ENCODE assay signal across 24 mouse cellular contexts in the genomic region with DNA sequence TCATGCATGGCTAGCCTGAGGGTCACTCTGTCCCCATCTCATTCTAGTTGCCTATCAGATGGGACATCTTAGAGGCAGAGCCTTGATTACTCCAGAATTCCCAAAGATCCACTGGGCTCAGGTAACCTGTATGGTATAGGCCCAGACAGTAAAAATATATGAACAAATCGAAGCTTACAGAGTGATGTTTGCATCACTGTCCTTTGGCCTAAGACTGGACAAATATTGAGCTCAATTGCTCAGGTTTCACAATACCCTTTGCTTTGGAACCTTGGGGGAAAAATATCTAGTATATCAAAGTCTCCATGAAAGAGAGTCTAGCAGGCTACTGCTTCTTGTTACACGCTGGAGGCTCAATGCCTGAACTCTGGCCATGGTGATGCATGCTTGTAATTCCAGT. TPM values are rescaled to one million over a fixed set of nuclear protein-coding genes. Genes with fewer than 3 reads are reported as not detected.
"Had no signal": no experiment of that assay in that cellular context is flagged by ENCODE, and none has a peak within 500 bp of the region (broad histone marks: within the 10 kb centered on the region; RNA-seq: fewer than 3 reads in every experiment).

No protein-coding gene starts in this region.

- H3K9me3 ChIP-seq: neural tube, embryonic 15.5 days; stomach, embryonic 15.5 days had no signal

- H3K27me3 ChIP-seq: neural tube, embryonic 15.5 days; stomach, embryonic 15.5 days had no signal

- H3K4me1 ChIP-seq: neural tube, embryonic 15.5 days; stomach, embryonic 15.5 days had no signal

- H3K4me3 ChIP-seq: neural tube, embryonic 15.5 days; stomach, embryonic 15.5 days had no signal

- H3K4me2 ChIP-seq: neural tube, embryonic 15.5 days; stomach, embryonic 15.5 days had no signal

- H3K36me3 ChIP-seq: neural tube, embryonic 15.5 days; stomach, embryonic 15.5 days had no signal

- H3K9ac ChIP-seq: neural tube, embryonic 15.5 days; stomach, embryonic 15.5 days had no signal

- DNase-seq: retina, postnatal 1 day; right cerebral cortex, adult 18-20 months; right cerebral cortex, postnatal 14 days; right cerebral cortex, postnatal 25 days; right cerebral cortex, postnatal 4 days; spleen, adult 18-20 months; thymus, adult 18-20 months; thymus, adult 2 months; thymus, postnatal 14 days; thymus, postnatal 25 days; thymus, postnatal 36 days; thymus, postnatal 4 days had no signal

- H3K27ac ChIP-seq: neural tube, embryonic 15.5 days; stomach, embryonic 15.5 days; stomach, postnatal 0 days had no signal

RNA-seq across cellular contexts. Expression of a gene that starts 10.8 kb away (rescaled TPM):
- total RNA-seq: neutrophil, adult 5-6 weeks had no signal
- polyA plus RNA-seq: neural tube, embryonic 14.5 days; neural tube, embryonic 15.5 days; small intestine, adult 2 months; spleen, adult 2 months; stomach, embryonic 14.5 days; stomach, embryonic 16.5 days; thymus, postnatal 0 days; urinary bladder, adult 2 months had no signal

RNA-seq across cellular contexts. Expression of a gene that starts 22.4 kb away (rescaled TPM):
- total RNA-seq: neutrophil, adult 5-6 weeks had no signal
- polyA plus RNA-seq: neural tube, embryonic 14.5 days; neural tube, embryonic 15.5 days; small intestine, adult 2 months; spleen, adult 2 months; stomach, embryonic 14.5 days; stomach, embryonic 15.5 days; stomach, embryonic 16.5 days; stomach, postnatal 0 days; thymus, adult 2 months; thymus, postnatal 0 days; urinary bladder, adult 2 months had no signal

RNA-seq across cellular contexts. Expression of a gene that starts 37.7 kb away (rescaled TPM):
- total RNA-seq: neutrophil, adult 5-6 weeks had no signal
- polyA plus RNA-seq: neural tube, embryonic 14.5 days; neural tube, embryonic 15.5 days; small intestine, adult 2 months; stomach, embryonic 15.5 days; stomach, embryonic 16.5 days; thymus, postnatal 0 days had no signal

RNA-seq across cellular contexts. Expression of a gene that starts 45.9 kb away (rescaled TPM):
- total RNA-seq: neutrophil, adult 5-6 weeks had no signal
- polyA plus RNA-seq: neural tube, embryonic 14.5 days; neural tube, embryonic 15.5 days; small intestine, adult 2 months; stomach, embryonic 14.5 days; stomach, embryonic 15.5 days; stomach, embryonic 16.5 days; testis, adult 2 months; urinary bladder, adult 2 months had no signal
